Mouse (Mus musculus): ENCODE results near the gene Gm37419. TPM values are rescaled to one million over a fixed set of nuclear protein-coding genes. Genes with fewer than 3 reads are reported as not detected.

The Gm37419 gene
- total and polyA plus RNA-seq, 2 experiments from 2014 or later: not detected

GRCm38 (mm10) chr16:24029965-24030672 is 41.8 kb downstream of the Gm37419 start:
- DNase-seq (no peak), ATAC-seq (no peak)
- WGBS: 63% methylated on average over 2 of the region's 2 CpGs
- H3K4me2 ChIP-seq (ENCODE audit: low read depth): no peak overlapping the region
- no peak for TF ChIP-seq CTCF (IDR thresholded peaks at IDR 0.05; ENCODE audit: low read depth)
- no peaks in the 10 kb centered on the region for H3K27me3 ChIP-seq (ENCODE audit: insufficient read depth, low read length)
- no peak overlapping the region for H3K4me3 ChIP-seq (ENCODE audit: low read depth, low read length)
- H3K36me3 ChIP-seq (ENCODE audit: insufficient read depth): no peaks in the 10 kb centered on the region
- H3K9me3 ChIP-seq (ENCODE audit: low read length): peaks cover 8% of the 10 kb centered on the region; the same call in 1 of the 2 replicates
- no peak overlapping the region for H3K27ac ChIP-seq (ENCODE audit: low read depth, low read length)
- H3K4me1 ChIP-seq (ENCODE audit: insufficient read depth): no peaks in the 10 kb centered on the region
- H3K9ac ChIP-seq: no peak overlapping the region

- no peaks in the 10 kb centered on the region for H3K27me3 ChIP-seq (ENCODE audit: insufficient read depth, low read length)
- no peaks in the 10 kb centered on the region for H3K36me3 ChIP-seq (ENCODE audit: insufficient read depth)
- ATAC-seq: no peak
- 95% methylated on average over 5 of the region's 5 CpGs for WGBS
- TF ChIP-seq CTCF (IDR thresholded peaks at IDR 0.05; ENCODE audit: low read depth): no peak
- no peak for DNase-seq
- H3K9me3 ChIP-seq (ENCODE audit: low read length): peaks cover 8% of the 10 kb centered on the region; the same call in 1 of the 2 replicates
- H3K27ac ChIP-seq (ENCODE audit: low read depth, low read length): no peak overlapping the region
- H3K9ac ChIP-seq: no peak overlapping the region
- no peak overlapping the region for H3K4me3 ChIP-seq (ENCODE audit: low read depth, low read length)
- no peak overlapping the region for H3K4me2 ChIP-seq (ENCODE audit: low read depth)
- H3K4me1 ChIP-seq (ENCODE audit: insufficient read depth): no peaks in the 10 kb centered on the region
Measured at GRCm38 (mm10) chr16:24033259-24033658, 45.0 kb downstream of the Gm37419 start.

DNA sequence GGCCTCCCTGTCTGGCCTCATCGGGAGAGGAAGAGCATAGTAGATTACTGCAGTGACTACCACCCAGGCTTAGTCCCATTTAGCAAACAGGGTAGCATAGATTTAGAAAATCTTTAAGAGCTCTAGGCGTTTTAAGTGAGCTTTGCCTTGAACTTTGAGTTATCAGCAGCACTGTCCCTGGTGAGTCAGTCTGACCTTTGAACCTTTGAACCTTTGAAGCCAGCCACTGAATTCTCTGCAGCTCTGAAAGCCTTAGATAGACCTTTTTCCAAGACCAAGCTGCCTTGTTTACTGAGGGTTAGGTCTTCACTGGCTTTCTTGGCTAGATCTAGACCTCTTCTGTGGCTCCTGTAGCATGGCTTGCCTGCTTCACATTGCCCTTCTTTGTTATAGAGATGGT is 46.2 kb downstream of the Gm37419 start:
- ATAC-seq (no peak), DNase-seq (no peak)
- Histone ChIP-seq H3K27ac (ENCODE audit: low read depth, low read length) (no peak overlapping the region), H3K4me3 (ENCODE audit: low read depth, low read length) (no peak overlapping the region), H3K4me2 (ENCODE audit: low read depth) (no peak overlapping the region), H3K4me1 (ENCODE audit: insufficient read depth) (no peaks in the 10 kb centered on the region), H3K9ac (no peak overlapping the region), H3K36me3 (ENCODE audit: insufficient read depth) (no peaks in the 10 kb centered on the region), H3K9me3 (ENCODE audit: low read length) (peaks cover 8% of the 10 kb centered on the region; the same call in 1 of the 2 replicates), H3K27me3 (ENCODE audit: insufficient read depth, low read length) (no peaks in the 10 kb centered on the region)
- TF ChIP-seq CTCF (IDR thresholded peaks at IDR 0.05; ENCODE audit: low read depth): no peak
- 73% methylated on average over 2 of the region's 2 CpGs for WGBS

GRCm38 (mm10) chr16:24035767-24036166 is 47.5 kb downstream of the Gm37419 start:
- H3K36me3 ChIP-seq (ENCODE audit: insufficient read depth): no peaks in the 10 kb centered on the region
- no peak overlapping the region for H3K9ac ChIP-seq
- DNase-seq (no peak), ATAC-seq (no peak)
- H3K4me3 ChIP-seq (ENCODE audit: low read depth, low read length): no peak overlapping the region
- no peak for TF ChIP-seq CTCF (IDR thresholded peaks at IDR 0.05; ENCODE audit: low read depth)
- no peaks in the 10 kb centered on the region for H3K4me1 ChIP-seq (ENCODE audit: insufficient read depth)
- H3K9me3 ChIP-seq (ENCODE audit: low read length): peaks cover 8% of the 10 kb centered on the region; the same call in 1 of the 2 replicates
- H3K27ac ChIP-seq (ENCODE audit: low read depth, low read length): no peak overlapping the region
- no peaks in the 10 kb centered on the region for H3K27me3 ChIP-seq (ENCODE audit: insufficient read depth, low read length)
- no peak overlapping the region for H3K4me2 ChIP-seq (ENCODE audit: low read depth)

DNA sequence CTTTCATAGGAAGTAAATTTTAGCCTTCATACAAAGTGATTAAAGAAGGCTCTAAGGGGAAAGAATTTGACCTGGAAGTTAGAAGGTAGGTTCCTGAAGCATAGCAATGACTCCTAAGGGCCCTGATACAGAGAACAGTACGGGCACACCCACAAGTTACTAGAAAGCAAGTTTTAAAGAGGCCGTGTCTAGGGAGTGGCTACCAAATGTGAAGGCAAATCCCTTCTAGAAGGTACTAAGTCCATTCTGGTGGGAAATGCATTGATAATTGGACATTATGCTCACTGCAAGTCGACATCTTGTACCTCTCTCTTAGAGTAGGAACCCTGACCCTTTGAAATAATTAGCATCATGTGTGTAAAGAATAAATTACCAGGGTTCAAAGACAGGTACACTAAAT is 48.1 kb downstream of the Gm37419 start:
- peaks cover 8% of the 10 kb centered on the region; the same call in 1 of the 2 replicates for H3K9me3 ChIP-seq (ENCODE audit: low read length)
- TF ChIP-seq CTCF (IDR thresholded peaks at IDR 0.05; ENCODE audit: low read depth): no peak
- H3K4me1 ChIP-seq (ENCODE audit: insufficient read depth): no peaks in the 10 kb centered on the region
- H3K27me3 ChIP-seq (ENCODE audit: insufficient read depth, low read length): no peaks in the 10 kb centered on the region
- no peak overlapping the region for H3K4me3 ChIP-seq (ENCODE audit: low read depth, low read length)
- H3K27ac ChIP-seq (ENCODE audit: low read depth, low read length): no peak overlapping the region
- DNase-seq: no peak
- 91% methylated on average over 3 of the region's 3 CpGs for WGBS
- no peak overlapping the region for H3K4me2 ChIP-seq (ENCODE audit: low read depth)
- ATAC-seq: no peak
- H3K9ac ChIP-seq: no peak overlapping the region
- no peaks in the 10 kb centered on the region for H3K36me3 ChIP-seq (ENCODE audit: insufficient read depth)

Other genes with a start within 250 kb of the Gm37419 start
- gene Sst, start 97.5 kb upstream of the Gm37419 start, total RNA-seq (2014; rRNA removed): 220 and 230 TPM in 2 replicates
- gene Sst, start 97.5 kb upstream of the Gm37419 start, polyA plus RNA-seq (2015; fragmentation: Nextera tagmentation; extraction: Ambion mirVana): 513 and 516 TPM in 2 replicates
- 0.38 and 0.62 TPM in 2 replicates for gene Rtp2, start 56.1 kb upstream of the Gm37419 start, total RNA-seq (2014; rRNA removed)
- 0.24 and 0.36 TPM in 2 replicates for gene Rtp2, start 56.1 kb upstream of the Gm37419 start, polyA plus RNA-seq (2015; fragmentation: Nextera tagmentation; extraction: Ambion mirVana)
- gene Bcl6, start 370 bp downstream of the Gm37419 start, total RNA-seq (2014; rRNA removed): 7.5 and 9.2 TPM in 2 replicates
- 0.69 and 0.92 TPM in 2 replicates for gene Bcl6, start 370 bp downstream of the Gm37419 start, polyA plus RNA-seq (2015; fragmentation: Nextera tagmentation; extraction: Ambion mirVana)

Measured in forebrain, postnatal 0 days (tissue).